Mouse (Mus musculus): ENCODE results near the gene Vmn1r151.
"Not testable (repeated sequence)": the region's sequence is repeated elsewhere in the genome, so short reads cannot be mapped to it uniquely, and the experiment has no call there.

The Vmn1r151 gene

GRCm38 (mm10) chr7:22499578-22499977 lies at the start of gene Vmn1r151:
Gene Vmn1r151 (minus strand): TSS chr7:22499678.
- not testable (repeated sequence) for DNase-seq (ENCODE audit: low spot score)

GRCm38 (mm10) chr7:22534787-22535186 lies 35.3 kb upstream of the Vmn1r151 start, which contains the start of gene Gm8677:
Gene Gm8677 (minus strand): TSS chr7:22534887.
- DNase-seq (ENCODE audit: low spot score): not testable (repeated sequence)

- not testable (repeated sequence) for DNase-seq (ENCODE audit: low spot score)
Measured at GRCm38 (mm10) chr7:22522667-22523066, 23.2 kb upstream of the Vmn1r151 start, which contains the start of gene Vmn1r152. Gene Vmn1r152 (plus strand): TSS chr7:22522967.

GRCm38 (mm10) chr7:22463975-22464374 lies 35.5 kb downstream of the Vmn1r151 start, which contains the start of gene Gm10665:
Gene Gm10665 (minus strand): TSS chr7:22464075.
- not testable (repeated sequence) for DNase-seq (ENCODE audit: low spot score)
